Mouse (Mus musculus) bone marrow, adult 2 months (tissue): Measurements from ENCODE around the gene Rhoa.

Experiments used
- CTCF ChIP-seq: fragments of 200-500 bp; IDR thresholded peaks from 2 replicates; pipeline ENCODE4 v1.5.1; 2011; ENCODE audit warnings: low read length, control low read depth; ENCODE audit not compliant: control insufficient read depth, insufficient read depth
- POLR2A ChIP-seq: fragments of 200-500 bp; IDR thresholded peaks from 2 replicates; pipeline ENCODE4 v1.6.1; 2011; ENCODE audit warnings: low read depth, mild to moderate bottlenecking, control low read depth, low read length, borderline replicate concordance; ENCODE audit not compliant: control insufficient read depth

DNA sequence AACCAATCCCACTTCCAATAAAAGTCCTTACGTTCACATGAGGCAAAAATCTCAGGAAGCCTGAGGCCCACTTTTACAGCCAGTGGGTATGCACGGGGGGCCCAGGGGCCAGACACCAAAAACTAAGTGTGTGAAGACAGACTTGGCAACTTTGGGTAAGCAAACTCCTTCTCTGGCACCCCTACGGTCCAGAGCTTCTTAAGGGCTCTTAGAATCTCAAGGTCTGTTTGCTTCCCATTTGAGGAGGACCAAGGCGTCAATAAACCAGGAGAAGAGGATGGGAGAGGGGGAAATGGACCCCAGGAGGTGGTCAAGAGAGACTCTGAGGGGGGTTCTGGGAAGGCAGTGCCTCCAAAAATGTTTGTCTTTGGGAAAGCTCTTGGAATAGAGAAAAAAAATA, 32.4 kb upstream of the Rhoa start:
- TF ChIP-seq CTCF, result no peak
- TF ChIP-seq POLR2A, result no peak
